Mouse (Mus musculus) brown adipose tissue, adult 24 weeks (tissue): Measurements from ENCODE around the gene Kctd10. TPM values are rescaled to one million over a fixed set of nuclear protein-coding genes. Genes with fewer than 3 reads are reported as not detected.

Experiments used
- H3K27ac ChIP-seq: fragments of 200-500 bp; replicated peaks from 2 replicates; pipeline ENCODE4 v1.5.1; 2012; ENCODE audit warnings: low read depth, mild to moderate bottlenecking, low read length
- H3K4me1 ChIP-seq: fragments of 200-500 bp; 2 replicates; pipeline ENCODE4 v1.6.1; 2012; ENCODE audit warnings: low read length, mixed read lengths; ENCODE audit not compliant: control insufficient read depth, insufficient read depth, insufficient read length
- H3K4me3 ChIP-seq: fragments of 200-500 bp; 2 replicates; pipeline ENCODE4 v1.5.1; 2012; ENCODE audit warnings: low read depth, mild to moderate bottlenecking, low read length, moderate library complexity; ENCODE audit not compliant: insufficient read depth
- polyA plus RNA-seq: library from polyadenylated mRNA; stranded (reverse); fragments of >200 nt; gene quantifications from 2 replicates; pipeline ENCODE4 v1.2.4, GENCODE M21; 2012; ENCODE audit not compliant: missing spikeins, insufficient read depth, insufficient read length

Gene Kctd10
- polyA plus RNA-seq, 1 experiment, result 21.5 TPM

DNA sequence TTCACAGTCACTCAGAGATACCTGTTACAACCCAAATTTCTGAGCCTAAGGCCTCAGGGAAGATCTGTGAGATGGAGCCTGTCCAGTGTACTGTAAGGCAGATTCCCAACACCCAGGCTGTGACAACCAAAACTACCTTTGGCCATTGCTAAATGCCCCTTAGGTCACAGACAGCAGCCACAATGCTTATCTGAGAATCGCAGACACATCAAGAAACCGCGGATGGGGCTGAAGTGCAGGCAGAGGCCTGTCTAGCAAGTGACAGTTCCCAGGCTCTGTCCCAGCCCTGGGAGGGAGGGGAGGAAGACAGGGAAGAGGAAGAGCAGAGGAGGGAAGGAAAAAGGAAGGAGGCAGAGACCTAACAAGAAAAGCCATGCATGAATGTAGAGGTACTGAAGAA is 9.0 kb downstream of the Kctd10 start:
- Histone ChIP-seq H3K4me1 (peaks cover 54% of the 10 kb centered on the region), H3K27ac (peak overlapping the region; percentile 84), H3K4me3 (peak overlapping the region; percentile 2; the same call in 1 of the 2 replicates)

DNA sequence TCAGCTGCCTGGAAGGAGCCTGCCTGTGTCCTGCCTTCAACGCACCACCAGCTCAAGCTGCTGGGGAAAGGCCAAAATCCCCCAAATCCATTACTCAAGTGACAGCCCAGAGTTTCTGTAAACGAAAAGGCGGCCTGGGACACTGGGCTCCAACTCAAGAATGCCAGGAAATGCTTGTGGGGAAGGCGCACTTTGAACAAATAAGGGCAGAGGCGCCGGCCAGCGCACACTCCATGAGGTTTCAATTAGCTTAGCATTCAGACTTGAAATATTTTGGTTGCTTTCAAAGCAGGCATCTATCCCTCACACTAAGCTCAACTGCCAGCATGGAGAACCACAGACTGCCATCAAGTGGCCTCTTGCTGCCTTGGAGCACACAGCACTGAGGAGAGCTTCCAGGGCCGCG is 9.9 kb downstream of the Kctd10 start:
- Histone ChIP-seq H3K27ac (peak overlapping the region; percentile 87), H3K4me3 (peak overlapping the region; percentile 6; the same call in 1 of the 2 replicates), H3K4me1 (peaks cover 51% of the 10 kb centered on the region)

- H3K27ac ChIP-seq, result peak overlapping the region; percentile 87
- H3K4me1 ChIP-seq, result peaks cover 50% of the 10 kb centered on the region
- peak overlapping the region; percentile 6; the same call in 1 of the 2 replicates for H3K4me3 ChIP-seq
Observed at GRCm38 (mm10) chr5:114369921-114370320, 10.4 kb downstream of the Kctd10 start.

- no peak overlapping the region for H3K4me3 ChIP-seq
- peaks cover 44% of the 10 kb centered on the region for H3K4me1 ChIP-seq
- H3K27ac ChIP-seq, result peak overlapping the region; percentile 87; the same call in 1 of the 2 replicates
Observed at GRCm38 (mm10) chr5:114368803-114369496, 11.4 kb downstream of the Kctd10 start.

DNA sequence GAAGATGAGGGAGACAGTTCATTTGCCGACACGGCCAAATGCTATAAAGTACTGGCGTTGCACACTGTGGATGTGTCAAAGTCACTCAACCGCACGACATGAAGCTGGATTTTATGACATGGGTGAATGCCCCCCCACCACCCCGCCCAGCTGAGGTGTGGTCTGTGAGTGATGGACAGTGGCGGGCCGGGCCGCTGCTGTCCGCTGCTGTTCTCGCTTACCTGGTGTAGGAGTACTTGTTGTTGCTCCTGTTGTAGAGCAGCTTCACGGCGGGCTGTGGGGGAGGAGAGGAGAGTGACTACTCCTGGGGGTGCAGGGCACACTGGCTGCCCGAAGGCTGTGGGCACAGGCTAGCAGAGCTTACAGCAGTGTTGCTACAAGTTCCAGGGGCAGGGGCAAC is 12.2 kb downstream of the Kctd10 start:
- Histone ChIP-seq H3K4me3 (no peak overlapping the region), H3K4me1 (peaks cover 35% of the 10 kb centered on the region), H3K27ac (no peak overlapping the region)

GRCm38 (mm10) chr5:114365043-114365752 is 15.1 kb downstream of the Kctd10 start:
- Histone ChIP-seq H3K4me1 (peaks cover 11% of the 10 kb centered on the region), H3K27ac (no peak overlapping the region), H3K4me3 (no peak overlapping the region)

DNA sequence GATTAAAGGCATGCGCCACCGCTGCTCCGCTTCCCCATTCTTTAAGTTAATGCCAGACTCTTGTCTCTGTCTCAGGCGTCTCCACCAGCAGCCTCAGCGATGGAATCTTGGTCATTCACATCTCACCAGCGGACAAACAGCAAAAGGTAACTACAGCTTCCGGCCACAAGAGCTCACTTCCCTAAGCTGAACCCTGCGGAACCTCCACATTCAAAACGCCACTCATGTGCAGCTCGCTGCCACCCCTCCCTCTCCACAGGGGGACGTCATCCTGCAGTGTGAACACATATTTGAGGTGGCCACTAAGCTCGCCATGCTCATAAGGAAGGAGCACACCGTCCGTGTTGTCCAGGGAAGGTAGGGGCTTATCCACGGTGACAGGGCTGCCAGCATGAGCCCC is 19.3 kb downstream of the Kctd10 start:
- Histone ChIP-seq H3K4me3 (no peak overlapping the region), H3K27ac (no peak overlapping the region), H3K4me1 (peaks cover 6% of the 10 kb centered on the region; the same call in 1 of the 2 replicates)

- Histone ChIP-seq H3K4me3 (no peak overlapping the region), H3K27ac (no peak overlapping the region), H3K4me1 (0 out of 2 replicates have a peak, but pooled peaks cover 2% of the 10 kb centered on the region)
Observed at GRCm38 (mm10) chr5:114359586-114359985, 20.7 kb downstream of the Kctd10 start.

- Histone ChIP-seq H3K4me1 (0 out of 2 replicates have a peak, but pooled peaks cover 2% of the 10 kb centered on the region), H3K4me3 (no peak overlapping the region), H3K27ac (no peak overlapping the region)
Observed at GRCm38 (mm10) chr5:114358833-114359232, 21.5 kb downstream of the Kctd10 start.

GRCm38 (mm10) chr5:114356936-114357751 is 23.2 kb downstream of the Kctd10 start:
- H3K4me3 ChIP-seq, result no peak overlapping the region
- 0 out of 2 replicates have a peak, but pooled peaks cover 2% of the 10 kb centered on the region for H3K4me1 ChIP-seq
- no peak overlapping the region; the same call in 1 of the 2 replicates for H3K27ac ChIP-seq

DNA sequence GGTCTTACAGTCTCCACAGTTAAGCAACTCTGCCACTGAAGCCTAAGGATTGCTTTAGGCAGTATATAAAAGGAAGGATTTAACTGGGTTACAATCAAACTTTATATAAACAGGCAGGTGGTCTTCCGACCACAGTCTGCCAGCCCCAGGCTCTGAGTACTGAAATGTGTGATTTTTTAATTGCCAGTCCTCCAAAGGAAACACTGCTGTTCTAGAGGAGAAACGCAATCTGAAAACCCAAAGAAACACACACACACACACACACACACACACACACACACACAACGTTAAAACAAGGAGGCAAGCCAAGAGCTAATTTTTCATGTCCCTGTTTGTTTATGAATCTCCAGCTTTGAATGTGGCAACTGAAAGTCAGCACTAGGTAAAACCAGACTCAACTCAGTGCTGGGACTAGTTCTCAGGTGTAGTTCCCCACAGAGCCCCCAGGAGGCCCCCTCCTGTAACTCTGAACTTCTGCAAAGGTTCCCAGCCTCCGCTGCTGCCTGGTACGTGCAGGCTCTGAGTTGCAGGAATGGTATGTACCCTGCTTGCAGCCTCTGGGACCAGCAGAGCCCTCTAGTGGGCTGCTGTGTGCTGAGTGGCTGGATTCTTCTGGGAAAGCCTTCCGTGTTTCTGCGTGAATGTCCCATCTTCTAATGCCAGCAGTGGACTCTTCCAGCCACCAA is 23.9 kb downstream of the Kctd10 start:
- H3K4me1 ChIP-seq, result 0 out of 2 replicates have a peak, but pooled peaks cover 2% of the 10 kb centered on the region
- H3K4me3 ChIP-seq, result no peak overlapping the region
- H3K27ac ChIP-seq, result no peak overlapping the region

DNA sequence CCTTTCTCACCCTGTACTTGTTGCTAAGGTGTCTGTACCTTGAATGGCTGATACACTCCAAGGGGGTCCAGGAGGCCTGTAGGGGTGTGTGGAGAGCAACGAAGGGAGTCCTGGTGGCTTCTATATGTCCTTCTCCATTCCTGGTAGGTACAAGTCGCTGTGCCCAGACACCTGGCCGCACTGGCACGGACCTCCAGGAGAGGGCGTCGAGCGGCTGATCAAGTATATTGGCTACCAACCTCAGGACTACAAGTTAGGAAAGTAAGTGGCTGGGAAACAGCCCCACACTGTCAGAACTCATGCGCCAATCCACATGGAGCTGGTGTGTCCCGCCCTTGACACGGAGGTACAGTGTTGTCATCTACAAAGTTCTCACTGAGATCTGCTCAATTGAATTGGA is 28.8 kb downstream of the Kctd10 start:
- no peak overlapping the region for H3K27ac ChIP-seq

GRCm38 (mm10) chr5:114347005-114347404 is 33.3 kb downstream of the Kctd10 start:
- Histone ChIP-seq H3K4me1 (no peaks in the 10 kb centered on the region), H3K27ac (no peak overlapping the region), H3K4me3 (no peak overlapping the region)

More for the DNA sequence above, 28.8 kb downstream of the Kctd10 start:
- Histone ChIP-seq H3K4me1 (no peaks in the 10 kb centered on the region), H3K4me3 (no peak overlapping the region)

DNA sequence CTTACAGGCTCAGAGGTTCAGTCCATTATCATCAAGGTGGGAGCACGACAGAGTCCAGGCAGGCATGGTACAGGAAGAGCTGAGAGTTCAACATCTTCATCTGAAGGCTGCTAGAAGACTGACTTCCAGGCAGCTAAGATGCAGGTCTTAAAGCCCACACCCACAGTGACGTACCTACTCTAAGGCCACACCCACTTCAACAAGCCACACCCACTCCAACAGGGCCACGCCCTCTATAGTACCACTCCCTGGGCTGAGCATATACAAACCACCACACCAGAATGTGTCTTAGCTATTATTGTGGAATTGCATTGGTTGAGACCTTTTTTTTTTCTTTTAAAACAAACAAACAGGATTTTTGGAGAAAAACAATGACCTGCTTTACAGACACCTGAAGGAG is 34.8 kb downstream of the Kctd10 start:
- Histone ChIP-seq H3K27ac (no peak overlapping the region), H3K4me1 (no peaks in the 10 kb centered on the region), H3K4me3 (no peak overlapping the region)
